ENCODE assay signal across 8 mouse cellular contexts in genomic region chr3:52047537-52047936, GRCm38 (mm10). TPM values are rescaled to one million over a fixed set of nuclear protein-coding genes. Genes with fewer than 3 reads are reported as not detected.
DNase-seq lines count a peak whose midpoint lies in the region; ATAC-seq and TF ChIP-seq lines count a peak whose summit lies in the region.

No protein-coding gene starts in this region.

- peak overlapping the region; percentile 60 for H3K4me2 ChIP-seq in kidney, embryonic 15.5 days
- H3K4me2 ChIP-seq in embryonic facial prominence, embryonic 14.5 days (ENCODE audit: low read depth, low read length): peak overlapping the region; percentile 55
- peak overlapping the region; percentile 47 for H3K4me2 ChIP-seq in intestine, embryonic 14.5 days (ENCODE audit: low read length)
- peak overlapping the region; percentile 91 for H3K4me2 ChIP-seq in myocyte (ENCODE audit: low read depth)

- H3K9me3 ChIP-seq in kidney, embryonic 15.5 days (replicated peaks): no peaks in the 10 kb centered on the region
- no peaks in the 10 kb centered on the region for H3K9me3 ChIP-seq in embryonic facial prominence, embryonic 14.5 days (ENCODE audit: control insufficient read depth, low read length)
- no peaks in the 10 kb centered on the region for H3K9me3 ChIP-seq in intestine, embryonic 14.5 days (ENCODE audit: control insufficient read depth, low read length)

- H3ac ChIP-seq in myocyte (ENCODE audit: control insufficient read depth, insufficient read length): no peak overlapping the region

- peak overlapping the region; percentile 47; the same call in 1 of the 2 replicates for H3K9ac ChIP-seq in kidney, embryonic 15.5 days
- no peak overlapping the region; the same call in 1 of the 2 replicates for H3K9ac ChIP-seq in embryonic facial prominence, embryonic 14.5 days (ENCODE audit: low read depth, low read length)
- no peak overlapping the region for H3K9ac ChIP-seq in intestine, embryonic 14.5 days (ENCODE audit: low read length)

- no peak overlapping the region for H3K4me3 ChIP-seq in kidney, embryonic 15.5 days (replicated peaks)
- H3K4me3 ChIP-seq in embryonic facial prominence, embryonic 14.5 days (ENCODE audit: low read depth, low read length): peak overlapping the region; percentile 31; the same call in 1 of the 2 replicates
- H3K4me3 ChIP-seq in intestine, embryonic 14.5 days (ENCODE audit: low read depth, low read length): no peak overlapping the region
- peak overlapping the region; percentile 23 for H3K4me3 ChIP-seq in myocyte

- no peaks in the 10 kb centered on the region for H3K27me3 ChIP-seq in kidney, embryonic 15.5 days
- H3K27me3 ChIP-seq in embryonic facial prominence, embryonic 14.5 days (replicated peaks; ENCODE audit: control insufficient read depth, insufficient read depth, low read length): no peaks in the 10 kb centered on the region
- H3K27me3 ChIP-seq in intestine, embryonic 14.5 days (replicated peaks; ENCODE audit: control insufficient read depth, insufficient read depth, low read length): no peaks in the 10 kb centered on the region
- H3K27me3 ChIP-seq in myocyte (ENCODE audit: control insufficient read depth, insufficient read depth, insufficient read length): no peaks in the 10 kb centered on the region

- WGBS in kidney, embryonic 15.5 days: 80% methylated on average over 8 of the region's 8 CpGs
- WGBS in embryonic facial prominence, embryonic 14.5 days: 80% methylated on average over 8 of the region's 8 CpGs
- WGBS in intestine, embryonic 14.5 days: 77% methylated on average over 8 of the region's 8 CpGs

- H3K4me1 ChIP-seq in kidney, embryonic 15.5 days: peaks cover 48% of the 10 kb centered on the region
- peaks cover 31% of the 10 kb centered on the region for H3K4me1 ChIP-seq in embryonic facial prominence, embryonic 14.5 days (ENCODE audit: control insufficient read depth, insufficient read depth, low read length)
- H3K4me1 ChIP-seq in intestine, embryonic 14.5 days (replicated peaks; ENCODE audit: control insufficient read depth, insufficient read depth, low read length): peaks cover 40% of the 10 kb centered on the region

- H3K27ac ChIP-seq in kidney, embryonic 15.5 days: peak overlapping the region; percentile 98
- peak overlapping the region; percentile 96 for H3K27ac ChIP-seq in embryonic facial prominence, embryonic 14.5 days (replicated peaks; ENCODE audit: low read depth, low read length)
- H3K27ac ChIP-seq in intestine, embryonic 14.5 days (ENCODE audit: low read depth): peak overlapping the region; percentile 92

- ATAC-seq in kidney, embryonic 15.5 days (replicated peaks; ENCODE audit: low FRiP score): no peak
- no peak for ATAC-seq in embryonic facial prominence, embryonic 14.5 days (ENCODE audit: low read depth)
- no peak for ATAC-seq in intestine, embryonic 14.5 days (replicated peaks; ENCODE audit: low FRiP score, low TSS enrichment, low read depth)

- DNase-seq in kidney, adult 8-10 months: no peak
- DNase-seq in embryonic facial prominence, embryonic 14.5 days (ENCODE audit: low spot score): no peak
- no peak for DNase-seq in intestine, embryonic 14.5 days (ENCODE audit: low spot score)
- DNase-seq in urinary bladder, postnatal 36 days (ENCODE audit: low spot score in 2 of 2): no peak
- DNase-seq in frontal cortex, postnatal 36 days (ENCODE audit: low spot score in 2 of 2): no peak
- DNase-seq in urinary bladder, postnatal 4 days (ENCODE audit: low spot score in 2 of 2): no peak

- peaks cover 23% of the 10 kb centered on the region for H3K79me2 ChIP-seq in myocyte (ENCODE audit: control insufficient read depth, insufficient read depth)

- no peak for TF ChIP-seq POLR2A in myocyte (IDR thresholded peaks at IDR 0.05; ENCODE audit: insufficient read length, low read depth)

- no peaks in the 10 kb centered on the region for H3K36me3 ChIP-seq in kidney, embryonic 15.5 days
- no peaks in the 10 kb centered on the region for H3K36me3 ChIP-seq in embryonic facial prominence, embryonic 14.5 days (ENCODE audit: control insufficient read depth, insufficient read depth, low read length)
- 0 out of 2 replicates have a peak, but pooled peaks cover 4% of the 10 kb centered on the region for H3K36me3 ChIP-seq in intestine, embryonic 14.5 days (ENCODE audit: control insufficient read depth, insufficient read depth, low read length)
- peaks cover 5% of the 10 kb centered on the region for H3K36me3 ChIP-seq in myocyte (ENCODE audit: control insufficient read depth, insufficient read depth)

TF ChIP-seq in myocyte, 11 proteins besides CTCF, POLR2A, EP300 and RAD21:
- TF ChIP-seq E2F4 (IDR thresholded peaks at IDR 0.05; ENCODE audit: insufficient read depth) (no peak), TCF3 (IDR thresholded peaks at IDR 0.05; ENCODE audit: insufficient read length, low read depth) (no peak), MAX (IDR thresholded peaks at IDR 0.05; ENCODE audit: low read depth) (no peak), CEBPB (IDR thresholded peaks at IDR 0.05; ENCODE audit: insufficient read depth, poor library complexity, severe bottlenecking) (no peak), MYOG (IDR thresholded peaks at IDR 0.05; ENCODE audit: control insufficient read depth in 1 of 3, insufficient read depth in 1 of 3, insufficient read length in 2 of 3, low read depth in 2 of 3) (no peak), USF1 (IDR thresholded peaks at IDR 0.05; ENCODE audit: low read depth) (no peak)

RNA-seq across cellular contexts. Expression of gene Maml3, which starts 57.3 kb away (rescaled TPM):
- polyA plus RNA-seq in kidney, embryonic 15.5 days (2015; fragmentation: Nextera tagmentation; extraction: Ambion mirVana): 6.2 and 7.8 TPM in 2 replicates
- 4.8 and 5.1 TPM in 2 replicates for polyA plus RNA-seq in embryonic facial prominence, embryonic 14.5 days (2014; fragmentation: Nextera tagmentation; extraction: Ambion mirVana)
- 6.5 and 7.9 TPM in 2 replicates for polyA plus RNA-seq in intestine, embryonic 14.5 days (2014; fragmentation: Nextera tagmentation; extraction: Ambion mirVana)
- polyA plus RNA-seq in myocyte (2012; fragmentation: generic; extraction: Trizol): 3.1 TPM

Comparison
In these comparisons a context has a peak if more than half of its experiments do, and no peak if none do; other contexts are left out.
1. H3K4me3 ChIP-seq: peak in embryonic facial prominence, embryonic 14.5 days (single experiment) and myocyte (single experiment); none in kidney, embryonic 15.5 days (single experiment) and intestine, embryonic 14.5 days (single experiment).
2. Peak in every context shown above with its lines, with median percentiles within 50 percentile points of each other: H3K27ac ChIP-seq and H3K4me2 ChIP-seq.